Mouse (Mus musculus): Measurements from ENCODE around the gene Phyhd1. TPM values are rescaled to one million over a fixed set of nuclear protein-coding genes. Genes with fewer than 3 reads are reported as not detected.
A peak's percentile ranks its signal among the peaks of the same experiment; 100 is the strongest.

The Phyhd1 gene
- total RNA-seq, 2 experiments from 2014 or later = 109 to 110 TPM

- DNase-seq = peak in 1 of 2 experiments; percentile 17
These were observed 10.2 kb upstream of the Phyhd1 start for GRCm38 (mm10) chr2:30255631-30256395.

- DNase-seq = peak in 1 of 2 experiments; percentile 14
These were observed 9.2 kb upstream of the Phyhd1 start for GRCm38 (mm10) chr2:30256616-30257350.

GRCm38 (mm10) chr2:30257699-30258460, 8.1 kb upstream of the Phyhd1 start:
- no peak for DNase-seq

GRCm38 (mm10) chr2:30258600-30258999, 7.4 kb upstream of the Phyhd1 start:
- peak; percentile 88 to 94 for DNase-seq

GRCm38 (mm10) chr2:30259131-30260064, 6.6 kb upstream of the Phyhd1 start:
- DNase-seq = peak in 1 of 2 experiments; percentile 51

GRCm38 (mm10) chr2:30261064-30261736, 4.8 kb upstream of the Phyhd1 start:
- peak in 1 of 2 experiments; percentile 34 for DNase-seq

GRCm38 (mm10) chr2:30261921-30262839, 3.8 kb upstream of the Phyhd1 start:
- DNase-seq = no peak

- DNase-seq = peak; percentile 86
These were observed 3.1 kb upstream of the Phyhd1 start for GRCm38 (mm10) chr2:30262840-30263441.

GRCm38 (mm10) chr2:30263811-30264210, 2.2 kb upstream of the Phyhd1 start:
- DNase-seq = peak in 1 of 2 experiments; percentile 36

- peak; percentile 62 to 66 for DNase-seq
These were observed 1.1 kb upstream of the Phyhd1 start for GRCm38 (mm10) chr2:30264671-30265519.

GRCm38 (mm10) chr2:30266392-30266941, 464 bp downstream of the Phyhd1 start:
- peak; percentile 92 for DNase-seq

- no peak for DNase-seq
These were observed 1.5 kb downstream of the Phyhd1 start for GRCm38 (mm10) chr2:30267466-30267865.

GRCm38 (mm10) chr2:30268371-30268770, 2.4 kb downstream of the Phyhd1 start:
- DNase-seq = peak in 1 of 2 experiments; percentile 38

- DNase-seq = peak in 1 of 2 experiments; percentile 35
These were observed 3.4 kb downstream of the Phyhd1 start for GRCm38 (mm10) chr2:30269241-30269990.

GRCm38 (mm10) chr2:30270134-30270533, 4.1 kb downstream of the Phyhd1 start:
- peak; percentile 88 to 94 for DNase-seq

- no peak for DNase-seq
These were observed 14.7 kb downstream of the Phyhd1 start, which contains the start of gene Gm28038 for GRCm38 (mm10) chr2:30280743-30281142. Gene Gm28038 (plus strand): TSS chr2:30281043.

GRCm38 (mm10) chr2:30281651-30282050, 15.6 kb downstream of the Phyhd1 start:
- DNase-seq = no peak
